Mouse (Mus musculus): ENCODE data around the gene Olfr888.

The Olfr888 gene

GRCm38 (mm10) chr9:38107828-38108227 is at the start of gene Olfr888:
TSS of gene Olfr888 (plus strand) at chr9:38108128.
- no peak for TF ChIP-seq GATA4 (IDR thresholded peaks at IDR 0.05; ENCODE audit: insufficient replicate concordance, low read length)

GRCm38 (mm10) chr9:38061022-38061421 is 46.9 kb upstream of the Olfr888 start, which contains the start of gene Olfr885:
TSS of gene Olfr885 (plus strand) at chr9:38061322.
- TF ChIP-seq GATA4 (IDR thresholded peaks at IDR 0.05; ENCODE audit: insufficient replicate concordance, low read length) = no peak

GRCm38 (mm10) chr9:38083772-38084171 is 24.2 kb upstream of the Olfr888 start, which contains the start of gene Olfr887:
TSS of gene Olfr887 (plus strand) at chr9:38084072.
- no peak for TF ChIP-seq GATA4 (IDR thresholded peaks at IDR 0.05; ENCODE audit: insufficient replicate concordance, low read length)

GRCm38 (mm10) chr9:38114898-38115297 is 7.0 kb downstream of the Olfr888 start, which contains the start of gene Olfr889:
TSS of gene Olfr889 (plus strand) at chr9:38115198.
- no peak for TF ChIP-seq GATA4 (IDR thresholded peaks at IDR 0.05; ENCODE audit: insufficient replicate concordance, low read length)

GRCm38 (mm10) chr9:38142217-38142616 is 34.3 kb downstream of the Olfr888 start, which contains the start of gene Olfr890:
TSS of gene Olfr890 (plus strand) at chr9:38142517.
- TF ChIP-seq GATA4 (IDR thresholded peaks at IDR 0.05; ENCODE audit: insufficient replicate concordance, low read length) = no peak

Measured in liver, adult (tissue).